Mouse (Mus musculus) heart, embryonic 12.5 days (tissue): Measurements from ENCODE around the gene Syt8. TPM values are rescaled to one million over a fixed set of nuclear protein-coding genes. Genes with fewer than 3 reads are reported as not detected.

Experiments used
- ATAC-seq: fragments of 200-750 bp; cut with Nextera tagmentation; 2 replicates; pipeline ENCODE4 v1.8.0; 2017; ENCODE audit warnings: moderate TSS enrichment, moderate library complexity; ENCODE audit not compliant: insufficient number of reproducible peaks, low FRiP score
- H3K27ac ChIP-seq: fragments of 300-500 bp; sonication (generic); 2 replicates; pipeline ENCODE4 v1.5.1; 2016; ENCODE audit warnings: mild to moderate bottlenecking, moderate library complexity; ENCODE audit not compliant: poor library complexity, severe bottlenecking
- H3K27me3 ChIP-seq: fragments of 300-500 bp; sonication (generic); replicated peaks from 2 replicates; pipeline ENCODE4 v1.6.1; 2016; ENCODE audit warnings: mild to moderate bottlenecking, moderate library complexity
- H3K36me3 ChIP-seq: fragments of 300-500 bp; sonication (generic); 2 replicates; pipeline ENCODE4 v1.6.1; 2016; ENCODE audit warnings: mild to moderate bottlenecking, moderate library complexity
- H3K4me1 ChIP-seq: fragments of 300-500 bp; sonication (generic); replicated peaks from 2 replicates; pipeline ENCODE4 v1.6.1; 2016; ENCODE audit warnings: mild to moderate bottlenecking
- H3K4me2 ChIP-seq: fragments of 300-500 bp; sonication (generic); 2 replicates; pipeline ENCODE4 v1.6.1; 2016; ENCODE audit warnings: mild to moderate bottlenecking, moderate library complexity
- H3K4me3 ChIP-seq: fragments of 300-500 bp; sonication (generic); 2 replicates; pipeline ENCODE4 v1.5.1; 2016; ENCODE audit warnings: mild to moderate bottlenecking
- H3K9ac ChIP-seq: fragments of 300-500 bp; sonication (generic); 2 replicates; pipeline ENCODE4 v1.6.1; 2016; ENCODE audit warnings: mild to moderate bottlenecking, moderate library complexity
- H3K9me3 ChIP-seq: fragments of 300-500 bp; sonication (generic); replicated peaks from 2 replicates; pipeline ENCODE4 v1.6.1; 2016; ENCODE audit warnings: mild to moderate bottlenecking, moderate library complexity
- WGBS: fragments of 180-500 bp; shearing (Covaris S2); methylation state at CpG from one replicate; pipeline ENCODE4 v1.1.7; 2016; 5-methylcytosine and 5-hydroxymethylcytosine counted together
- polyA plus RNA-seq: library from polyadenylated mRNA; unstranded; fragments of >200 nt; fragmentation: Nextera tagmentation; extraction: Ambion mirVana; gene quantifications from 2 replicates; pipeline ENCODE4 v1.2.1, GENCODE M21; 2016

Gene Syt8
- polyA plus RNA-seq, 1 experiment from 2014 or later: 0.57 TPM

- H3K9me3 ChIP-seq: no peaks in the 10 kb centered on the region
- ATAC-seq: no peak
- no peaks in the 10 kb centered on the region for H3K27me3 ChIP-seq
- no peak overlapping the region for H3K4me2 ChIP-seq
- no peak overlapping the region; the same call in 1 of the 2 replicates for H3K27ac ChIP-seq
- H3K36me3 ChIP-seq: no peaks in the 10 kb centered on the region
- peaks cover 84% of the 10 kb centered on the region for H3K4me1 ChIP-seq
- WGBS: 80% methylated on average over 5 of the region's 5 CpGs
- H3K4me3 ChIP-seq: no peak overlapping the region
- peak overlapping the region; percentile 26; the same call in 1 of the 2 replicates for H3K9ac ChIP-seq
Measured at GRCm38 (mm10) chr7:142476271-142476670, 41.6 kb downstream of the Syt8 start.

DNA sequence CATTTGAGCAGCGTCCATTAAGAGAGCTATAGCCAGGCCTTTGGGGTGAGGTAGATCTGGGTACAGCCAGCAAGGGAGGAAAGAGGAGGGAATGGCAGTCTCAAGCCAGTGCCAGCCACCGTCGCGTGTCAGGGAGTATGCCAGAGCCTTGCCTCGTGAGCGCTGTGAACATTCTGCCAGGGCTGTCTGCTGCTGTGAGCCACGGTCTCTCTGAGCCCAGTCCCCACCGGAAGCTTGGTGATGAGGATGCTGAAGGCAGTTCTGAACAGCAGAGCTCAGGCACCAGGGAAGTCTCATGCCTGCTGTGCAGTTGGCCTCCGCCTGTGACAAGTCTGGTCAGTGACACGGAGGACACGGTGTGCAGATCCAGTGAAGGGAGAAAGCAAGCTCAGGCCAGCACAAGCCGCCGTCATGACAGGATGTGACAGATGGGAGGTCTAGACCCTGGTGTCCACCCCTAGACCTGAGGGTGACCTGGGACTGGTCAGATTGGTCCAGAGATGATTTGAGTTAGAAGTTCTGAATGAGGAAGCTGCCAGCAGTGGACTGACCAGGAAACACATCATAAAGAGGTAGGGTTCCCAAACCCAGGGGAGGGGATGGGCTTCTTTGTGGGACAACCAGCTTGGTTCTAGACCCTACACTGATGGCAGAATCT is 42.3 kb downstream of the Syt8 start:
- WGBS: 84% methylated on average over 13 of the region's 13 CpGs
- peak overlapping the region; percentile 5; the same call in 1 of the 2 replicates for H3K9ac ChIP-seq
- no peak overlapping the region for H3K4me2 ChIP-seq
- no peak for ATAC-seq
- no peak overlapping the region for H3K27ac ChIP-seq
- H3K9me3 ChIP-seq: no peaks in the 10 kb centered on the region
- no peak overlapping the region for H3K4me3 ChIP-seq
- no peaks in the 10 kb centered on the region for H3K27me3 ChIP-seq
- peaks cover 84% of the 10 kb centered on the region for H3K4me1 ChIP-seq
- no peaks in the 10 kb centered on the region for H3K36me3 ChIP-seq

DNA sequence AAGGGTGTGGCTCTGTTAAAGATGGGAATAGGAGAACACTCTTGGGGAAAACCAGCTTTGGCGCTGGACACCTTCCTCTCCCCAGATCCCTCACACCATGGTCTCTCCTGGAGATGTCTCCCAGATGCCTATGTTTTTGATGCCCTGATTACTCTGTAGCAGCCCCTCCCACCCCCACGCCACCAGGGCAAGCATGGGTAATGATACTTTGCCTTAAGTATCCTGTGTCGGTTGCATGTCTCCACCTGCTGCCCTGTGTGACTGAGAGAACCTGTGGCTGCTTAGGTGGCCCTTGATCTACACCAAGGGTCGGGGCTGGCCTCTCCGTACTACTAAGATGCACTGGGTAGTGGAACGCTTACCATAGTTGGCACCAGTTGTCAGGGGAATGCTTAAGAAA is 43.4 kb downstream of the Syt8 start:
- no peaks in the 10 kb centered on the region for H3K9me3 ChIP-seq
- H3K9ac ChIP-seq: no peak overlapping the region
- no peak overlapping the region for H3K27ac ChIP-seq
- no peaks in the 10 kb centered on the region for H3K27me3 ChIP-seq
- H3K4me1 ChIP-seq: peaks cover 84% of the 10 kb centered on the region
- no peak overlapping the region for H3K4me2 ChIP-seq
- H3K4me3 ChIP-seq: no peak overlapping the region
- no peak for ATAC-seq
- WGBS: 88% methylated on average over 6 of the region's 6 CpGs
- no peaks in the 10 kb centered on the region for H3K36me3 ChIP-seq

DNA sequence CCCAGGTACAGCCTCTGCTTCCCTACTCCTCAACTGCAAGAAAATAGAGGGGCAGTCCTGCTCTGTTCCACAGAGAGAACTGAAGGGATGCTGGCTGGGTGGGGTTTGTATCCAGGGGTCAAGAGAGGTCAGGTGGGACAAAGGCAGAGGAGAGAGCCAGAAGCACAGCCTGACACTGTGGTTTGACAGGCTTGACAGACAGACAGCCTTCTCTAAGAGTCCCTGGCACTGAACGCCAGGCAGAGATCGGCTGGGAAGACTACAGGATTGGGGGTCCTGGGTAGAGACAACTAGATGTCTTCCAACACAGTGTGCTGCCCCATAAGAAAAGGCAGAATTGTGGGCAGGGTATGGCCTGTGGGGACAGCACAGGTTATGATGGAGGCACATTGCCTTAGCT is 43.9 kb downstream of the Syt8 start:
- H3K4me1 ChIP-seq: peaks cover 86% of the 10 kb centered on the region
- no peak overlapping the region for H3K4me3 ChIP-seq
- 63% methylated on average over 2 of the region's 2 CpGs for WGBS
- no peaks in the 10 kb centered on the region for H3K36me3 ChIP-seq
- no peak overlapping the region for H3K4me2 ChIP-seq
- no peaks in the 10 kb centered on the region for H3K9me3 ChIP-seq
- 0 out of 2 replicates have a peak overlapping the region, but pooled peaks have one; percentile 8 for H3K9ac ChIP-seq
- ATAC-seq: no peak
- H3K27me3 ChIP-seq: no peaks in the 10 kb centered on the region
- peak overlapping the region; percentile 98; the same call in 1 of the 2 replicates for H3K27ac ChIP-seq

DNA sequence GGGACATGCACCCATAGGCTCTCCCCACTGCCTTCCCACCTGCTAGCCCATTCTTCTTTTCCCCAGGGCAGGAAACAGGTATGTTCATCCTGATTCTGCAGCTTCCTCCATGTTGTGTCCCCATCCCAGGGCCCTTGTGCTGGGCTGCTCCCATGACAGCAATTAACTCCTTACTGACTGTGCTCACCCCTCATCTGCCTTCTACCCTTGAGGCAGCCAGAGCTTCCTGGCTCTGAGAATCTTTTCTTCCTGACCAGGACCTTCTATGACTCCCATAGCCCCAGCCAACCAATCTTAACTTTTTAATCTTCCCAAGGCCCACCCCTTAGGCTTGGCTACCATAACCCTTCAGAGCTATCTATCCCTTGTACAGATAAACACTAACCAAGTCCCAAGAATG is 44.7 kb downstream of the Syt8 start:
- H3K4me1 ChIP-seq: peaks cover 88% of the 10 kb centered on the region
- H3K27me3 ChIP-seq: no peaks in the 10 kb centered on the region
- ATAC-seq: no peak
- H3K27ac ChIP-seq: peak overlapping the region; percentile 98
- H3K4me2 ChIP-seq: no peak overlapping the region
- no peaks in the 10 kb centered on the region for H3K9me3 ChIP-seq
- no peak overlapping the region for H3K4me3 ChIP-seq
- 0 out of 2 replicates have a peak overlapping the region, but pooled peaks have one; percentile 21 for H3K9ac ChIP-seq
- H3K36me3 ChIP-seq: no peaks in the 10 kb centered on the region

DNA sequence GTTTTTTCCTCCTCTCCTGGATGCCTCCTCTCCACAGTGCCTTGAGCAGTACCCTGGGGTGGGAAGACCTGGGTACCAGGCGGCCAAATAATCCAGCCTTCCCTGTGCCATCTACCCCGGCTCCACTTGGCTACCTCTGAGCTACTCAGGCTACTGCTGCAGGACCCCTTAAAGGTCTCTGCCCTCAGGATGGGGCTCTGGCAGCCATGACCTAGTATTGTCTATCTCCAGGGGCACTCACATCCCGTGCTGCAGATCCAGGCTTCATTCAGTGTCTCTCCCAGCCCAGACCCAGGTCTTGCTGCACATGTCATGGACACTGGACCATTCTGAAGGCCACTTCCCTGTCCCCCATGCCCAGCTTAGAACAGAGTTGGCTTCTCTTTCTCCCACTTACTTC is 45.2 kb downstream of the Syt8 start:
- no peak overlapping the region for H3K4me3 ChIP-seq
- H3K4me1 ChIP-seq: peaks cover 90% of the 10 kb centered on the region
- 0 out of 2 replicates have a peak overlapping the region, but pooled peaks have one; percentile 21 for H3K9ac ChIP-seq
- 82% methylated on average over 3 of the region's 3 CpGs for WGBS
- H3K4me2 ChIP-seq: no peak overlapping the region
- H3K27me3 ChIP-seq: no peaks in the 10 kb centered on the region
- peak overlapping the region; percentile 98 for H3K27ac ChIP-seq
- no peak for ATAC-seq
- H3K9me3 ChIP-seq: no peaks in the 10 kb centered on the region
- H3K36me3 ChIP-seq: no peaks in the 10 kb centered on the region

DNA sequence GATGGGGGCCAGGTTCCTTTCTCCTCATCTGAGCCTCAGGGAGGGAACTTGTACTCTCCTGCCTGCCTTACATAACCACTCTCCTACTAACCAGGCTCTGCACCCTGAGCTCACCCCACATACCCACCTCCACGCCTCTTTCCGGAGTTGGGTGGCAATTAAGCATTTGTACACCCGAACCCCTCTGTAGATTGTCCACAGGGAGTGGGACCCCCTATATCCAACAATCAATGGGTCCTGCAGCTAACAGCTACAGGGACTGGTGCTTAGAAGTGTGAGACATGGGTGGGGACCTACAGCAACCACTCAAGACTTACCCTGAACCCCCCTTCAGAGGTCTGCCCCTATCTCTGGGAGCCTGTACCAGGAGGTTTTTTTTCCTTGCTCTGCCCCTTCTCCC is 46.0 kb downstream of the Syt8 start:
- no peaks in the 10 kb centered on the region for H3K9me3 ChIP-seq
- no peak overlapping the region for H3K4me2 ChIP-seq
- peak overlapping the region; percentile 80 for H3K9ac ChIP-seq
- no peak for ATAC-seq
- no peaks in the 10 kb centered on the region for H3K27me3 ChIP-seq
- no peak overlapping the region for H3K4me3 ChIP-seq
- peaks cover 83% of the 10 kb centered on the region for H3K4me1 ChIP-seq
- 0 out of 2 replicates have a peak, but pooled peaks cover 6% of the 10 kb centered on the region for H3K36me3 ChIP-seq
- 93% methylated on average over 3 of the region's 3 CpGs for whole genome bisulfite sequencing
- peak overlapping the region; percentile 98 for H3K27ac ChIP-seq

- 18% methylated on average over 5 of the region's 5 CpGs for WGBS
- Histone ChIP-seq H3K9me3 (no peaks in the 10 kb centered on the region), H3K4me2 (peak overlapping the region; percentile 56), H3K27ac (peak overlapping the region; percentile 98), H3K36me3 (0 out of 2 replicates have a peak, but pooled peaks cover 8% of the 10 kb centered on the region), H3K4me3 (no peak overlapping the region), H3K4me1 (peaks cover 78% of the 10 kb centered on the region), H3K9ac (peak overlapping the region; percentile 80), H3K27me3 (no peaks in the 10 kb centered on the region)
- peak; percentile 9; the same call in 1 of the 2 replicates for ATAC-seq
Measured at GRCm38 (mm10) chr7:142481186-142481567, 46.5 kb downstream of the Syt8 start.

- H3K9ac ChIP-seq: peak overlapping the region; percentile 80
- H3K27me3 ChIP-seq: no peaks in the 10 kb centered on the region
- H3K4me1 ChIP-seq: peaks cover 77% of the 10 kb centered on the region
- H3K27ac ChIP-seq: peak overlapping the region; percentile 98
- H3K9me3 ChIP-seq: no peaks in the 10 kb centered on the region
- peak overlapping the region; percentile 17; the same call in 1 of the 2 replicates for H3K4me3 ChIP-seq
- ATAC-seq: peak; percentile 81
- H3K4me2 ChIP-seq: peak overlapping the region; percentile 56
- H3K36me3 ChIP-seq: 0 out of 2 replicates have a peak, but pooled peaks cover 8% of the 10 kb centered on the region
- 4% methylated on average over 22 of the region's 22 CpGs for WGBS
Measured at GRCm38 (mm10) chr7:142481568-142482255, 47.1 kb downstream of the Syt8 start.

DNA sequence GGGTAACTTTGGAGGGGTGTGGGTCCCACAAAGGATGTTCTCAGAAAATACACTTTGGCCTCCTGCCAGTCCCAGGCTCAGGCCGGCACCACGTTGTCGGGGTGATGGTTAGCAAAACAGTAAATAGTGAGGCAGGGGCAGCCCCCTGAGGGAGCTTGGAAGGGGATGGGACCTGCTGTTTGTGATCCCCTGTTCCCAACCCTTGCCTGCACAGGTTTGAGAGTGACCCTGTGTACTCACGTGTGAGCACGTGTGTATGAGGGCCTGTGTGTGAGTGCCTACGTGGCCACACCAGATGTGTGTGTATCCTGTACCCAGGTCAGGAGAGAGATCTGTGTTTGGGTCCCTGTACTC is 47.6 kb downstream of the Syt8 start:
- Histone ChIP-seq H3K27ac (peak overlapping the region; percentile 98), H3K4me2 (peak overlapping the region; percentile 56), H3K4me1 (peaks cover 79% of the 10 kb centered on the region), H3K9ac (peak overlapping the region; percentile 80), H3K9me3 (no peaks in the 10 kb centered on the region), H3K36me3 (0 out of 2 replicates have a peak, but pooled peaks cover 8% of the 10 kb centered on the region), H3K4me3 (no peak overlapping the region), H3K27me3 (no peaks in the 10 kb centered on the region)
- 4% methylated on average over 6 of the region's 6 CpGs for WGBS
- peak; percentile 17; the same call in 1 of the 2 replicates for ATAC-seq

- ATAC-seq: peak; percentile 52
- H3K4me2 ChIP-seq: peak overlapping the region; percentile 4; the same call in 1 of the 2 replicates
- H3K36me3 ChIP-seq: 0 out of 2 replicates have a peak, but pooled peaks cover 8% of the 10 kb centered on the region
- no peaks in the 10 kb centered on the region for H3K9me3 ChIP-seq
- WGBS: 5% methylated on average over 11 of the region's 11 CpGs
- peak overlapping the region; percentile 98 for H3K27ac ChIP-seq
- peak overlapping the region; percentile 80; the same call in 1 of the 2 replicates for H3K9ac ChIP-seq
- H3K4me1 ChIP-seq: peaks cover 85% of the 10 kb centered on the region
- no peak overlapping the region for H3K4me3 ChIP-seq
- H3K27me3 ChIP-seq: no peaks in the 10 kb centered on the region
Measured at GRCm38 (mm10) chr7:142483136-142483535, 48.5 kb downstream of the Syt8 start.
